Mouse (Mus musculus): ENCODE results near the gene Aldh9a1. TPM values are rescaled to one million over a fixed set of nuclear protein-coding genes. Genes with fewer than 3 reads are reported as not detected.

The Aldh9a1 gene
- polyA plus RNA-seq, 1 experiment from 2014 or later, result 29.2 TPM

DNA sequence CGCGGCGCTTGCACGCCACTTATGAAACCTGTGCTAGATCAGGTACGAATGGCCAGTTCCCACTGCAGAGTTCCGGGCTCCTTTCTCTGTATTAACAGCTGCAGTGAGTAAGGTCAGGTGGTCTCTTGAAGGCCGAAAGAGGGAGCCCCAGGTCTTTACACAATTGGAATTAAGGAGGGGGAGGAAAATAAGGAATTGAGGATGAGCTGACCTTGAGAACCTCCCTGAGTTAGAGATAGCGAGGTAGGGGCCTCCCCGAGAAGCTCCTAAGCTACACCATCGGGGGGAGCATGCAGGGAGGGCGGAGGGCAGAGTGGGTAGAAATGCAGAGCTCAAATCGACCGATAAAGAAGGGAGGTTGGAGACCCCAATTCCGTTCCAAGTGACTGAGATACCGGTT, 43.5 kb downstream of the Aldh9a1 start:
- H3K27ac ChIP-seq (ENCODE audit: low read depth, low read length), result 0 out of 2 replicates have a peak overlapping the region, but pooled peaks have one; percentile 1
- H3K9me3 ChIP-seq (ENCODE audit: control insufficient read depth, low read length), result no peaks in the 10 kb centered on the region
- WGBS, result under 1% methylated on average over 15 of the region's 15 CpGs
- ATAC-seq (ENCODE audit: low read depth), result peak; percentile 63
- no peaks in the 10 kb centered on the region for H3K27me3 ChIP-seq (ENCODE audit: control insufficient read depth, insufficient read depth, low read length)
- no peaks in the 10 kb centered on the region for H3K36me3 ChIP-seq (ENCODE audit: control insufficient read depth, insufficient read depth, low read length)
- peak overlapping the region; percentile 59 for H3K4me2 ChIP-seq (ENCODE audit: low read depth, low read length)
- peak overlapping the region; percentile 50 for H3K9ac ChIP-seq (replicated peaks; ENCODE audit: low read depth, low read length)
- H3K4me3 ChIP-seq (ENCODE audit: low read depth, low read length), result peak overlapping the region; percentile 59
- peaks cover 5% of the 10 kb centered on the region for H3K4me1 ChIP-seq (ENCODE audit: control insufficient read depth, insufficient read depth, low read length)

DNA sequence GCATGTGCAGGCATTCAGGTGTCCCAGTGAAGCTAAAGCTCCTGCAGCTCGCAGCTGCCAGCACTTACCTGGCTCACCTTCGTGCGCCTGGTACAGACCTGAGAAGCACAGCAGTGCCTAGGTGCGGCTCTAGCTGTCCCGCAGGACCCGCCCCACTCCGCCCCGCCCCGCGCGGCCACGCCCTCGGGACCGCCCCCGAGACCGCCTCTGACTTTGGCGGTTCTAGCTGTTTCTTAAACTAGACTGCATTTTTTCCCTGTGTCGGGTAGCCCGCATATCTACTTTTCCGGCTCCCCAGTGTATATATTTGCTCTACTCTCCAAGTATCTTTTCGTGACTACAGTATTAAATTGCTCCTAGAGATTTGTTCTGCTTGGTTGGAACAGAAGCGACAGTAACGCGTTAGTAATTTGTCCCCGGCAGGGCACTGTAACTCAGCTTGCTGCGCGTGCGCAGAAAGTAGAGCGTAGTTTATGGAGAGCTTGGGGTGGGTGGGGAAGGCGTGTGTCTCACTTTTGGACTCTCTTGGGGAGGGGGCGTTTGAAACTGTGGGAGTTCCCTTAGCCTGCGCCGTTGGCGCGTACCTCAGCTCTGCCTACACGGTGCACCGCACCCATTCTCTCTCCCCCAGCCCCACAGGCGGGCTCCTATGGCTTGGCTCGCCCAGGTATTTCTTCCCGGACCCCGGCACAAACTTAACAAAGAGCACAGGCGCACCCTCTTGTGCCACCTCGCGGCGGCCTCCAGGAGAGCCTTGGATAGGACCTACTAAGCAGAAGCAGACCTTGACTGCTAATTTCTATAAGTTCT, 44.1 kb downstream of the Aldh9a1 start, which contains the start of gene Mgst3:
TSS of gene Mgst3 (minus strand) at position 159 of the 810 bp plus-strand sequence.
- H3K9me3 ChIP-seq (ENCODE audit: control insufficient read depth, low read length), result no peaks in the 10 kb centered on the region
- H3K4me1 ChIP-seq (ENCODE audit: control insufficient read depth, insufficient read depth, low read length), result peaks cover 5% of the 10 kb centered on the region
- no peaks in the 10 kb centered on the region for H3K36me3 ChIP-seq (ENCODE audit: control insufficient read depth, insufficient read depth, low read length)
- peak within 1 kb of the TSS; percentile 29; the same call in 1 of the 2 replicates for H3K27ac ChIP-seq (ENCODE audit: low read depth, low read length)
- peak within 1 kb of the TSS; percentile 55 for H3K9ac ChIP-seq (replicated peaks; ENCODE audit: low read depth, low read length)
- peak within 1 kb of the TSS; percentile 59 for H3K4me2 ChIP-seq (ENCODE audit: low read depth, low read length)
- peak; percentile 95 for ATAC-seq (ENCODE audit: low read depth)
- H3K27me3 ChIP-seq (ENCODE audit: control insufficient read depth, insufficient read depth, low read length), result no peaks in the 10 kb centered on the region
- under 1% methylated on average over 45 of the region's 45 CpGs for WGBS
- H3K4me3 ChIP-seq (ENCODE audit: low read depth, low read length), result peak within 1 kb of the TSS; percentile 59

DNA sequence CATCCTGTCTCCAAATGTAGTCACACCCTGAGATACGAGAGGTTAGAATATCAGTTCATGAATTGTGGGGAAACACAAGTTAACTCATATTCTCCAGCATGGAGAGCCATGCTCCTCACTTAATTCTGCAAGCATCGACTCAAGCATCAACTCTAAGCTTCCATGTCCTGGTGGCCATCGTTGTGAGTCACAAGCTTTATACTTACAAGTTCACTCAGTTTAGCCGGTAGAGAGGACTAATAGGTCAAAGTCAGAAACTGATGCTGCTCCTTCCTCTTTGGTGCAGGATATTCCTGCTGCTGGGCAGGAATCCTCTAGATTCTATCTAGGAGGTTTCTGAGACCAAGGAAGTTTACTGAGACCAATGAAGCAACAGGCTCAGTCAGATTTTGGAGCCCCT, 55.4 kb downstream of the Aldh9a1 start:
- H3K9ac ChIP-seq (replicated peaks; ENCODE audit: low read depth, low read length), result no peak overlapping the region
- H3K4me1 ChIP-seq (ENCODE audit: control insufficient read depth, insufficient read depth, low read length), result no peaks in the 10 kb centered on the region
- H3K4me3 ChIP-seq (ENCODE audit: low read depth, low read length), result no peak overlapping the region
- no peaks in the 10 kb centered on the region for H3K27me3 ChIP-seq (ENCODE audit: control insufficient read depth, insufficient read depth, low read length)
- ATAC-seq (ENCODE audit: low read depth), result no peak
- 88% methylated on average over 4 of the region's 4 CpGs for WGBS
- no peaks in the 10 kb centered on the region for H3K9me3 ChIP-seq (ENCODE audit: control insufficient read depth, low read length)
- no peak overlapping the region for H3K27ac ChIP-seq (ENCODE audit: low read depth, low read length)
- no peaks in the 10 kb centered on the region for H3K36me3 ChIP-seq (ENCODE audit: control insufficient read depth, insufficient read depth, low read length)
- H3K4me2 ChIP-seq (ENCODE audit: low read depth, low read length), result no peak overlapping the region

DNA sequence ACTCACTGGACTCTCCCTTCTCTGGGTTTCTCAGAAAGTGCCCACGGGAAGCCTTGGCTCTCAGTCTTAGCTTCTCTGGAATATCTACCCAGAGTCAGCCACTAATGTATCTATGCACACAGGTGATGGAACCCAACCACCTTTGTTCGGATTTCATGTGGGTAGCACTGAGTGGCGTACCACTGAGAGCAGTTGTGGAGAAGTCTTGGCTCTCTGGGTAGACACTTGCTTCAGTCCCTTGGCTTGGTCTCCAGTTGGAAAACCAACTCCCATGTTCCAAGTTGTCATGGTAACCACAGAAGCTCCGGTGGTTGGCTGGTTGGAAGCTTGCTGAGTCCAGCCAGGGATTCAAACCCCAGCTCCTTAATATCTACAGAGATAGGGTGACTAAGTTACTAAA, 59.8 kb downstream of the Aldh9a1 start:
- Histone ChIP-seq H3K4me1 (ENCODE audit: control insufficient read depth, insufficient read depth, low read length) (no peaks in the 10 kb centered on the region), H3K4me3 (ENCODE audit: low read depth, low read length) (no peak overlapping the region), H3K4me2 (ENCODE audit: low read depth, low read length) (no peak overlapping the region), H3K27ac (ENCODE audit: low read depth, low read length) (no peak overlapping the region), H3K9ac (replicated peaks; ENCODE audit: low read depth, low read length) (no peak overlapping the region), H3K9me3 (ENCODE audit: control insufficient read depth, low read length) (no peaks in the 10 kb centered on the region), H3K27me3 (ENCODE audit: control insufficient read depth, insufficient read depth, low read length) (no peaks in the 10 kb centered on the region), H3K36me3 (ENCODE audit: control insufficient read depth, insufficient read depth, low read length) (no peaks in the 10 kb centered on the region)
- 82% methylated on average over 4 of the region's 4 CpGs for WGBS
- no peak for ATAC-seq (ENCODE audit: low read depth)

DNA sequence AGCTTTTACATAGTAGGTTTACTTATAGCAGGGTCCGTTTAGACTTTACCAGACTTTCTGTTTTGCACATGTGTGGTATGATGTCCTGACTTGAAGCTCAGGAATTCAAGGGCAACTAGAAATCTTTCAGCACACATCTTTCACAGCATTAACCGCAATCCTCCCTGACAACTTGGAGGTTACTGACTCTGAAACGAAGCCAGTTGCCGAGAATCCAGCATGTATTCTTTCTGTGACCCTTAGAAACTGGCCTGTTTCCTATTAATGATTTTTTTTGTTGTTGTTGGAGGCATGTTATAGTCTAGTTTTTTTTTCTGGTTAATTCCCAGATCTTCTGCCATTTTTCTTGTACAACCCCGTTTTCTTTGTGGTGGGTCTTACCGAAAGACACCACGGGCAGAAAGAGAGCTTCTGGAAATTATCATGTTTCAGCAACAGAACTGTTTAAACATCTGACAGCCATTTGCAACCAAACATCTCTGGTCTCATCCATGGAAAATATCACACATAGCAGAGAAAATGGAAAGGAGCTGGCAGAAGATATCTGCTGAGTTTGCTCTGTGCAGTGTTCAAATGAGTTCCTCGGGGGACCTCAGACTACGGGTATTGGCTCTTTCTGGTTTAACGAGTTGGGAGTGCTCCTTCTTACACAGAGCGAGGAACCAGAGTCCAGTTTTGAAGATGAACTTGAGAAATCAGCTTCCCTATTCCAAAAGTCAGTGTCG, 62.4 kb downstream of the Aldh9a1 start:
- Histone ChIP-seq H3K36me3 (ENCODE audit: control insufficient read depth, insufficient read depth, low read length) (no peaks in the 10 kb centered on the region), H3K9ac (replicated peaks; ENCODE audit: low read depth, low read length) (no peak overlapping the region), H3K4me2 (ENCODE audit: low read depth, low read length) (no peak overlapping the region), H3K9me3 (ENCODE audit: control insufficient read depth, low read length) (no peaks in the 10 kb centered on the region), H3K4me1 (ENCODE audit: control insufficient read depth, insufficient read depth, low read length) (no peaks in the 10 kb centered on the region), H3K27me3 (ENCODE audit: control insufficient read depth, insufficient read depth, low read length) (no peaks in the 10 kb centered on the region), H3K4me3 (ENCODE audit: low read depth, low read length) (no peak overlapping the region), H3K27ac (ENCODE audit: low read depth, low read length) (no peak overlapping the region)
- no peak for ATAC-seq (ENCODE audit: low read depth)
- 81% methylated on average over 12 of the region's 12 CpGs for WGBS

DNA sequence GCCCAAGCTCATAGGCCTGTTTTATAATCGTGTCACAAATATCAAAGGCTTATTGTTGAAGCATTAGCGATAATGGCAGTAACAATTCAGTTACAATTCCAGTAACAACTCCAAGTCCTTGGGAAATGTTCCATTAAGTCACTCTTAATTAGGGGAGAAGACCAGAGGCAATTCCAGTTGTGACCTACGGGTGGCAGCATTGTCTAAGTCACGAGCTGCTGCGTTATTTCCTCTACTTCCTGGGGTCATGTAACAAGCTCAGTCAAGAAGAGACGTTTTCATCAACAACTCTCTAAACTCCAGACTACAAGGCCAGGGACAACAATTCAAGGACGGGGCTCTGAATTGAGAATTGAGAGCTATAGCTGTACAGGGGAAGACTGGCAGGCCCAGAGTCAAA, 65.1 kb downstream of the Aldh9a1 start:
- Histone ChIP-seq H3K9ac (replicated peaks; ENCODE audit: low read depth, low read length) (no peak overlapping the region), H3K4me1 (ENCODE audit: control insufficient read depth, insufficient read depth, low read length) (no peaks in the 10 kb centered on the region), H3K27me3 (ENCODE audit: control insufficient read depth, insufficient read depth, low read length) (no peaks in the 10 kb centered on the region), H3K9me3 (ENCODE audit: control insufficient read depth, low read length) (no peaks in the 10 kb centered on the region), H3K27ac (ENCODE audit: low read depth, low read length) (no peak overlapping the region), H3K4me3 (ENCODE audit: low read depth, low read length) (no peak overlapping the region), H3K4me2 (ENCODE audit: low read depth, low read length) (no peak overlapping the region), H3K36me3 (ENCODE audit: control insufficient read depth, insufficient read depth, low read length) (no peaks in the 10 kb centered on the region)
- WGBS, result 4% methylated on average over 7 of the region's 7 CpGs
- peak; percentile 54 for ATAC-seq (ENCODE audit: low read depth)

Small RNAs within 50 kb of the gene (microRNA-seq; reads per million reads assigned to microRNA genes)
- gene Gm25911, result not detected

Other genes starting within 250 kb of the Aldh9a1 start
- gene Uck2, start 64.7 kb upstream of the Aldh9a1 start, polyA plus RNA-seq (2014; fragmentation: Nextera tagmentation; extraction: Ambion mirVana), result 47.7 and 48.2 TPM in 2 replicates
- gene Tmco1, start 41.6 kb upstream of the Aldh9a1 start, polyA plus RNA-seq (2014; fragmentation: Nextera tagmentation; extraction: Ambion mirVana), result 74.0 and 77.1 TPM in 2 replicates
- 188 and 226 TPM in 2 replicates for gene Mgst3, start 43.9 kb downstream of the Aldh9a1 start, polyA plus RNA-seq (2014; fragmentation: Nextera tagmentation; extraction: Ambion mirVana)
- gene Lrrc52, start 116.8 kb downstream of the Aldh9a1 start, polyA plus RNA-seq (2014; fragmentation: Nextera tagmentation; extraction: Ambion mirVana), result not detected in 2 replicates
- gene Rxrg, start 248.4 kb downstream of the Aldh9a1 start, polyA plus RNA-seq (2014; fragmentation: Nextera tagmentation; extraction: Ambion mirVana), result 17.2 and 26.4 TPM in 2 replicates

Measured in neural tube, embryonic 14.5 days (tissue).